Mouse (Mus musculus) CH12.LX (cell line): Measurements from ENCODE around the gene Bend6.

Source experiments
- CTCF ChIP-seq, 2 experiments: IDR thresholded peaks in 1 of 2; conservative IDR thresholded peaks in 1 of 2; 2 replicates each; pipeline ENCODE4 v1.5.1; 2011 to 2012; ENCODE audit warnings: low read depth in 2 of 2, low read length in 2 of 2, improper control_type of control experiment in 1 of 2, inconsistent platforms in 1 of 2, mild to moderate bottlenecking in 1 of 2, moderate library complexity in 1 of 2
- E2F4 ChIP-seq: IDR thresholded peaks from 2 replicates; pipeline ENCODE4 v1.6.1; 2011; ENCODE audit warnings: low read depth, low read length, improper control_type of control experiment; ENCODE audit not compliant: insufficient replicate concordance
- EP300 ChIP-seq: IDR thresholded peaks from 2 replicates; pipeline ENCODE4 v1.6.1; 2011; ENCODE audit warnings: low read length, improper control_type of control experiment
- HCFC1 ChIP-seq: IDR thresholded peaks from 2 replicates; pipeline ENCODE4 v1.6.1; 2012; ENCODE audit warnings: low read depth, mild to moderate bottlenecking, inconsistent platforms, low read length, improper control_type of control experiment
- IRF4 ChIP-seq: IDR thresholded peaks from 2 replicates; pipeline ENCODE4 v1.6.1; 2014; ENCODE audit warnings: low read depth, mild to moderate bottlenecking, inconsistent platforms, low read length, improper control_type of control experiment
- JUN ChIP-seq: IDR thresholded peaks from 2 replicates; pipeline ENCODE4 v1.6.1; 2011; ENCODE audit warnings: low read depth, mild to moderate bottlenecking, low read length, improper control_type of control experiment, moderate library complexity; ENCODE audit not compliant: insufficient read depth
- MAFK ChIP-seq: IDR thresholded peaks from 2 replicates; pipeline ENCODE4 v1.6.1; 2011; ENCODE audit warnings: low read length, improper control_type of control experiment; ENCODE audit not compliant: insufficient replicate concordance
- MAX ChIP-seq: IDR thresholded peaks from 2 replicates; pipeline ENCODE4 v1.6.1; 2011; ENCODE audit warnings: low read length, improper control_type of control experiment
- MEF2A ChIP-seq: IDR thresholded peaks from 2 replicates; pipeline ENCODE4 v1.6.1; 2014; ENCODE audit warnings: low read depth, mild to moderate bottlenecking, inconsistent platforms, low read length, improper control_type of control experiment, borderline replicate concordance
- PAX5 ChIP-seq: IDR thresholded peaks from 2 replicates; pipeline ENCODE4 v1.6.1; 2012; ENCODE audit warnings: low read length, inconsistent platforms, mixed read lengths
- POLR2A ChIP-seq: IDR thresholded peaks from 2 replicates; pipeline ENCODE4 v1.6.1; 2011; ENCODE audit warnings: low read depth, mild to moderate bottlenecking, improper control_type of control experiment, low read length
- POLR2AphosphoS2 ChIP-seq: IDR thresholded peaks from 2 replicates; pipeline ENCODE4 v1.6.1; 2011; ENCODE audit warnings: low read depth, low read length, improper control_type of control experiment
- SMC3 ChIP-seq: IDR thresholded peaks from 2 replicates; pipeline ENCODE4 v1.6.1; 2011; ENCODE audit warnings: low read depth, low read length, improper control_type of control experiment
- TCF12 ChIP-seq: IDR thresholded peaks from 2 replicates; pipeline ENCODE4 v1.6.1; 2014; ENCODE audit warnings: low read depth, mild to moderate bottlenecking, inconsistent platforms, low read length, improper control_type of control experiment

DNA sequence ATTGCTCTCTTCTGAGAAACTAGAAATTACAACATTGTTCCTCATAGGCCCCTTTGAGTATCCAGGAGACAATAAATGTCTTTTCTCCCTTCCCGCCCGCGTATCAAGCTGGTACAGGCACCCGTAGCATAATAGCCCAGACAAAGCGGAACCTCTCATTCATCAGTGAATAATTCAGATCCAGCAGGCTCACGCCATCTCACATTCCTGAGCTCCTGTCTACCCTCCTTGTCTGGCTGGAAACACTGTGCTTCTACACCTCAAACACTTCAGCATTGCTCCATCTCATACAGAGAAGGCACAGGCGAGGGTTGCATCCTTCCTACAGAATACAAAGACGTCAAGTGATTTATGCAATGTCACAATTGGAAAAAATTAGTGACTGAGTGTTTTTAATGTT lies 24.2 kb upstream of the Bend6 start:
- no peak for TF ChIP-seq MEF2A
- TF ChIP-seq E2F4 = no peak
- TF ChIP-seq POLR2AphosphoS2 = no peak
- TF ChIP-seq EP300 = no peak
- no peak for TF ChIP-seq SMC3
- no peak for TF ChIP-seq MAX
- TF ChIP-seq CTCF (conservative IDR thresholded peaks at IDR 0.05 in 1 of 2, IDR thresholded peaks at IDR 0.05 in 1 of 2; ENCODE audit: low read depth in 2 of 2, low read length in 2 of 2) = no peak
- no peak for TF ChIP-seq POLR2A
- no peak for TF ChIP-seq MAFK
- no peak for TF ChIP-seq TCF12
- TF ChIP-seq HCFC1 = no peak
- no peak for TF ChIP-seq PAX5
- TF ChIP-seq IRF4 = no peak
- no peak for TF ChIP-seq JUN
